Mouse (Mus musculus): Measurements from ENCODE around the gene Dzip3. TPM values are rescaled to one million over a fixed set of nuclear protein-coding genes. Genes with fewer than 3 reads are reported as not detected.

The Dzip3 gene
- polyA plus RNA-seq, 1 experiment from 2014 or later = 57.5 TPM

DNA sequence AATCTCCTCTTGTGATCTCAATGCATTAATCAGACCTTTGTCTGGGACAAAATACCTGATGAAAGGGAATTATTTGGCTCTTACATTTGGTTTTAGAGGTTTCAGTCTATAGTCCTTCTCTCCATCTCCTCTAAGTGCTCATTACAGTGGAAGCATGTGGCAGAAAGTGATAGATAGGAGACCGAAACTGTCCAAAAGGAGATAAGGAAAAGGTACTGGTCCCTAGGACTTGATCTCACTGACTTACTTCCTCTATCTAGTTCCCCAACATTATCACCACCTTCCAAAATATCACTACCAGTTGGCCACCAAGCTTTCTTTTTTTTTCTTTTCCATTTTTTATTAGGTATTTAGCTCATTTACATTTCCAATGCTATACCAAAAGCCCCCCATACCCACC is 82.8 kb downstream of the Dzip3 start:
- 76% methylated on average over 1 of the region's 1 CpGs for WGBS
- no peak for DNase-seq (ENCODE audit: low spot score)
- Histone ChIP-seq H3K9ac (ENCODE audit: low read depth, low read length) (no peak overlapping the region), H3K27me3 (ENCODE audit: control insufficient read depth, insufficient read depth, low read length) (no peaks in the 10 kb centered on the region), H3K4me3 (ENCODE audit: low read depth, low read length) (no peak overlapping the region), H3K36me3 (ENCODE audit: control insufficient read depth, insufficient read depth, low read length) (no peaks in the 10 kb centered on the region), H3K4me2 (replicated peaks; ENCODE audit: low read depth, low read length) (no peak overlapping the region), H3K9me3 (ENCODE audit: control insufficient read depth, low read length) (no peaks in the 10 kb centered on the region), H3K27ac (ENCODE audit: low read depth, low read length) (no peak overlapping the region), H3K4me1 (replicated peaks; ENCODE audit: control insufficient read depth, insufficient read depth, low read length) (no peaks in the 10 kb centered on the region)
- no peak for ATAC-seq (ENCODE audit: low FRiP score)

DNA sequence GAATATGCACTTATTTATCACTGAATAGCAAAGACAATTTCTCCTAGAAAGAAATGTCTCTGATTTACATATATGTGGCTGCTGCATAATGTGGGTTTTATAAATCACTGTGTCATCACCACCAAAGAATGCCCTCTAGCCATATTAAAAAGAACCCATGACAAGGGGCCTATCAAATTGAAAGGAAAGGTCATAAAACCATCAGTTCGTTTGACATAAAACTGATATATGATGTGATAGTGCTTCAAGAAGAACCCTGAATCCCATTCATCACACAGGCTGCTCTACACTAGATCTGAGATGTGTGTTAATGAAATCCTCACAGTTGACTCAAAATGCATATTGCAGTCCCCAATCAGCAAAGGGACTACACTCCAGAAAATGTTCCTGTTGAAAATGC is 94.1 kb downstream of the Dzip3 start:
- Histone ChIP-seq H3K9ac (ENCODE audit: low read depth, low read length) (no peak overlapping the region), H3K36me3 (ENCODE audit: control insufficient read depth, insufficient read depth, low read length) (no peaks in the 10 kb centered on the region), H3K27me3 (ENCODE audit: control insufficient read depth, insufficient read depth, low read length) (no peaks in the 10 kb centered on the region), H3K4me3 (ENCODE audit: low read depth, low read length) (no peak overlapping the region), H3K4me1 (replicated peaks; ENCODE audit: control insufficient read depth, insufficient read depth, low read length) (no peaks in the 10 kb centered on the region), H3K27ac (ENCODE audit: low read depth, low read length) (no peak overlapping the region), H3K4me2 (replicated peaks; ENCODE audit: low read depth, low read length) (no peak overlapping the region), H3K9me3 (ENCODE audit: control insufficient read depth, low read length) (no peaks in the 10 kb centered on the region)
- no peak for DNase-seq (ENCODE audit: low spot score)
- 72% methylated on average over 1 of the region's 1 CpGs for WGBS
- ATAC-seq (ENCODE audit: low FRiP score) = no peak

GRCm38 (mm10) chr16:48890733-48891132 is 103.2 kb downstream of the Dzip3 start:
- Histone ChIP-seq H3K27ac (ENCODE audit: low read depth, low read length) (no peak overlapping the region), H3K4me1 (replicated peaks; ENCODE audit: control insufficient read depth, insufficient read depth, low read length) (no peaks in the 10 kb centered on the region), H3K4me3 (ENCODE audit: low read depth, low read length) (no peak overlapping the region), H3K9ac (ENCODE audit: low read depth, low read length) (no peak overlapping the region), H3K36me3 (ENCODE audit: control insufficient read depth, insufficient read depth, low read length) (no peaks in the 10 kb centered on the region), H3K27me3 (ENCODE audit: control insufficient read depth, insufficient read depth, low read length) (no peaks in the 10 kb centered on the region), H3K9me3 (ENCODE audit: control insufficient read depth, low read length) (no peaks in the 10 kb centered on the region), H3K4me2 (replicated peaks; ENCODE audit: low read depth, low read length) (no peak overlapping the region)
- WGBS = 74% methylated on average over 2 of the region's 2 CpGs
- ATAC-seq (ENCODE audit: low FRiP score) (no peak), DNase-seq (ENCODE audit: low spot score) (no peak)

Other genes with a start within 250 kb of the Dzip3 start
- gene Trat1, start 222.1 kb downstream of the Dzip3 start, polyA plus RNA-seq (2014; fragmentation: Nextera tagmentation; extraction: Ambion mirVana) = 0.08 TPM in 1 of 2 replicates, not detected in the other
- gene Retnlb, start 177.3 kb downstream of the Dzip3 start, polyA plus RNA-seq (2014; fragmentation: Nextera tagmentation; extraction: Ambion mirVana) = not detected in 2 replicates
- not detected in 2 replicates for gene Retnla, start 151.6 kb downstream of the Dzip3 start, polyA plus RNA-seq (2014; fragmentation: Nextera tagmentation; extraction: Ambion mirVana)
- gene Retnlg, start 121.5 kb downstream of the Dzip3 start, polyA plus RNA-seq (2014; fragmentation: Nextera tagmentation; extraction: Ambion mirVana) = not detected in 2 replicates
- gene Cip2a, start within 50 bp of the Dzip3 start, polyA plus RNA-seq (2014; fragmentation: Nextera tagmentation; extraction: Ambion mirVana) = 44.3 and 44.5 TPM in 2 replicates
- gene Myh15, start 63.3 kb upstream of the Dzip3 start, polyA plus RNA-seq (2014; fragmentation: Nextera tagmentation; extraction: Ambion mirVana) = 0.03 TPM in 1 of 2 replicates, not detected in the other

All from hindbrain, embryonic 11.5 days (tissue).